Mouse (Mus musculus): ENCODE measurements at regions not wholly inside any gene's neighbourhood (a gene's known extent, or its start where the extent isn't known, plus 50 kb on each side); places are given as distances from the start of the nearest gene placed in this dataset.

GRCm38 (mm10) chr9:62220451-62220850 lies 61.6 kb downstream of the Spesp1 start:
- DNase-seq = no peak
- intact Hi-C loops (cut with DNase I; ENCODE audit: low total_unique reads) = no loop called here

GRCm38 (mm10) chr9:62215151-62215859 lies 66.7 kb downstream of the Spesp1 start:
- intact Hi-C loops (cut with DNase I; ENCODE audit: low total_unique reads) = no loop called here
- DNase-seq = no peak

- DNase-seq = no peak
- intact Hi-C loops (cut with DNase I; ENCODE audit: low total_unique reads) = no loop called here
Observed at GRCm38 (mm10) chr9:62214546-62214945, 67.5 kb downstream of the Spesp1 start.

GRCm38 (mm10) chr9:62212615-62213014 lies 69.4 kb downstream of the Spesp1 start:
- intact Hi-C loops (cut with DNase I; ENCODE audit: low total_unique reads) = no loop called here
- DNase-seq = no peak

GRCm38 (mm10) chr9:62210815-62211214 lies 71.2 kb downstream of the Spesp1 start:
- no peak for DNase-seq
- intact Hi-C loops (cut with DNase I; ENCODE audit: low total_unique reads) = no loop called here

GRCm38 (mm10) chr9:62208436-62208835 lies 73.6 kb downstream of the Spesp1 start:
- intact Hi-C loops (cut with DNase I; ENCODE audit: low total_unique reads) = no loop called here
- DNase-seq = no peak

- intact Hi-C loops (cut with DNase I; ENCODE audit: low total_unique reads) = no loop called here
- peak; percentile 40 for DNase-seq
Observed at GRCm38 (mm10) chr9:62205264-62205663, 76.7 kb downstream of the Spesp1 start.

GRCm38 (mm10) chr9:62203556-62203955 lies 78.5 kb downstream of the Spesp1 start:
- intact Hi-C loops (cut with DNase I; ENCODE audit: low total_unique reads) = no loop called here
- DNase-seq = no peak

GRCm38 (mm10) chr9:62202331-62202730 lies 79.7 kb downstream of the Spesp1 start:
- intact Hi-C loops (cut with DNase I; ENCODE audit: low total_unique reads) = no loop called here
- DNase-seq = no peak

- DNase-seq = no peak
- intact Hi-C loops (cut with DNase I; ENCODE audit: low total_unique reads) = no loop called here
Observed at GRCm38 (mm10) chr9:62197486-62197885, 75.0 kb upstream of the Glce start.

GRCm38 (mm10) chr9:62192424-62192892 lies 70.0 kb upstream of the Glce start:
- intact Hi-C loops (cut with DNase I; ENCODE audit: low total_unique reads) = no loop called here
- no peak for DNase-seq

GRCm38 (mm10) chr9:62190474-62190873 lies 68.0 kb upstream of the Glce start:
- intact Hi-C loops (cut with DNase I; ENCODE audit: low total_unique reads) = no loop called here
- DNase-seq = peak; percentile 27

- DNase-seq = peak; percentile 30
- intact Hi-C loops (cut with DNase I; ENCODE audit: low total_unique reads) = no loop called here
Observed at GRCm38 (mm10) chr9:62188835-62189234, 66.4 kb upstream of the Glce start.

- no peak for DNase-seq
- intact Hi-C loops (cut with DNase I; ENCODE audit: low total_unique reads) = no loop called here
Observed at GRCm38 (mm10) chr9:62188379-62188778, 65.9 kb upstream of the Glce start.

GRCm38 (mm10) chr9:62186886-62187285 lies 64.4 kb upstream of the Glce start:
- intact Hi-C loops (cut with DNase I; ENCODE audit: low total_unique reads) = no loop called here
- no peak for DNase-seq

- intact Hi-C loops (cut with DNase I; ENCODE audit: low total_unique reads) = no loop called here
- no peak for DNase-seq
Observed at GRCm38 (mm10) chr9:62185516-62186280, 63.2 kb upstream of the Glce start.

GRCm38 (mm10) chr9:62181182-62181830 lies 58.9 kb upstream of the Glce start:
- intact Hi-C loops (cut with DNase I; ENCODE audit: low total_unique reads) = no loop called here
- DNase-seq = no peak

GRCm38 (mm10) chr9:62180456-62181181 lies 58.2 kb upstream of the Glce start:
- intact Hi-C loops (cut with DNase I; ENCODE audit: low total_unique reads) = no loop called here
- no peak for DNase-seq

GRCm38 (mm10) chr9:62174651-62175050 lies 52.2 kb upstream of the Glce start:
- intact Hi-C loops (cut with DNase I; ENCODE audit: low total_unique reads) = no loop called here
- no peak for DNase-seq

Data from gastrocnemius, postnatal 14 days (tissue).